In the genomic region with DNA sequence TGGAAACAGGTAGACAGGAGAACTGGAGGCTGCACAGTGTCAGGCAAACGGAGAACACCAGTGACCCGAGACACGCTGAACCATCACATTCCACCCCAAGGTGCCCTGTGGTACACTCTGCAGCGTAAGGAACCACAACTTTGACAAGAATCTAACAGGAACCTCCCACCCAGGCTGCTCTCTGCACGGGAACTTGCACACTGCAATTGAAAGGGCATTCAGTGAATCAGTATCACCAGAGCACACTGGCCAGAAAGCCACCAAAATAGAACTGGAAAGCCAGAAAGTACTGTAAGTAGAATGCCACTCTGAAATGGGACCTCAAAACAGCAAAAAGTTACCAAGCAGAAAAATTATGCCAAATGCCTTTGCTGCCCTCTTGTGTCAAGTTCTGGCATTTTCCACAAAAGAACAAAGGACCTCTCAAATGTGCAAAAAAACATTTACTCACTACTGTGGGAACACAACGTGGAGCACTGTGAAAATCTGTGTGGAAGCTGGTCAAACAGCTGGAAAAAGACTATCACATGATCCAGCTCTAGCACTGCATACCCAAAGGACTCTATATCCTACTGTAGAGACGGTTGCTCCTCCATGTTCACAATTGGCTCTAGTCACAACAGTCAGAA, we compare ENCODE assay signal across 8 mouse cellular contexts. TPM values are rescaled to one million over a fixed set of nuclear protein-coding genes. Genes with fewer than 3 reads are reported as not detected.
DNase-seq lines count a peak whose midpoint lies in the region; ATAC-seq lines count a peak whose summit lies in the region.

No protein-coding gene starts in this region.

- H3K27ac ChIP-seq in intestine, embryonic 15.5 days, result no peak overlapping the region

- H3K4me3 ChIP-seq in intestine, embryonic 15.5 days (replicated peaks), result no peak overlapping the region

- H3K27me3 ChIP-seq in intestine, embryonic 15.5 days (replicated peaks), result no peaks in the 10 kb centered on the region

- H3K36me3 ChIP-seq in intestine, embryonic 15.5 days, result no peaks in the 10 kb centered on the region

- H3K4me1 ChIP-seq in intestine, embryonic 15.5 days (replicated peaks), result 0 out of 2 replicates have a peak, but pooled peaks cover 3% of the 10 kb centered on the region

- DNase-seq in urinary bladder, postnatal 14 days (ENCODE audit: low spot score), result peak; percentile 74
- no peak for DNase-seq in urinary bladder, postnatal 10 days (ENCODE audit: low spot score)
- peak; percentile 50 to 77 for DNase-seq in cerebellum, postnatal 36 days
- DNase-seq in frontal cortex, postnatal 36 days (ENCODE audit: low spot score in 2 of 2), result peak; percentile 68 to 87
- peak; percentile 33 to 74 for DNase-seq in left cerebral cortex, adult 8-10 months (ENCODE audit: low spot score in 2 of 2)
- DNase-seq in mesoderm, embryonic 11.5 days (ENCODE audit: low read depth, low spot score), result peak; percentile 82
- peak; percentile 37 to 63 for DNase-seq in spleen, postnatal 10 days (ENCODE audit: low spot score in 2 of 2)

- H3K4me2 ChIP-seq in intestine, embryonic 15.5 days (replicated peaks), result no peak overlapping the region

- H3K9me3 ChIP-seq in intestine, embryonic 15.5 days, result no peaks in the 10 kb centered on the region

- WGBS in intestine, embryonic 15.5 days, result 53% methylated on average over 7 of the region's 7 CpGs

- 0 out of 2 replicates have a peak, but pooled peaks have one; percentile 23 for ATAC-seq in intestine, embryonic 15.5 days

- no peak overlapping the region for H3K9ac ChIP-seq in intestine, embryonic 15.5 days

RNA-seq across cellular contexts. Expression of gene Wdr27, which starts 38.2 kb away (rescaled TPM):
- 5.6 and 8.0 TPM in 2 replicates for polyA plus RNA-seq in intestine, embryonic 15.5 days (2015; fragmentation: Nextera tagmentation; extraction: Ambion mirVana)
- 1 to 10 TPM; 2.6 to 3.6 (median 3.1) TPM for total RNA-seq in left cerebral cortex, adult 8-10 months (2022)

RNA-seq across cellular contexts. Expression of gene 1600012H06Rik, which starts 38.2 kb away (rescaled TPM):
- polyA plus RNA-seq in intestine, embryonic 15.5 days (2015; fragmentation: Nextera tagmentation; extraction: Ambion mirVana), result 35.3 and 40.0 TPM in 2 replicates
- total RNA-seq in left cerebral cortex, adult 8-10 months (2022), result 10 to 100 TPM; 15.0 to 16.6 (median 15.7) TPM

RNA-seq across cellular contexts. Expression of gene Phf10, which starts 56.3 kb away (rescaled TPM):
- 35.6 and 40.7 TPM in 2 replicates for polyA plus RNA-seq in intestine, embryonic 15.5 days (2015; fragmentation: Nextera tagmentation; extraction: Ambion mirVana)
- 10 to 100 TPM; 48.0 to 54.9 (median 50.7) TPM for total RNA-seq in left cerebral cortex, adult 8-10 months (2022)
